Mouse (Mus musculus) megakaryocyte, embryonic 14.5 days (primary cell): ENCODE results near the gene Ckmt1. TPM values are rescaled to one million over a fixed set of nuclear protein-coding genes. Genes with fewer than 3 reads are reported as not detected.
"Not testable (repeated sequence)": the region's sequence is repeated elsewhere in the genome, so short reads cannot be mapped to it uniquely, and the experiment has no call there.

Experiments
- H3K27me3 ChIP-seq: replicated peaks from 2 replicates; pipeline ENCODE3; 2012; ENCODE audit warnings: inconsistent platforms
- H3K36me3 ChIP-seq: replicated peaks from 2 replicates; pipeline ENCODE3; 2012; ENCODE audit warnings: low read length, inconsistent platforms, mixed read lengths
- H3K4me1 ChIP-seq: 2 replicates; pipeline ENCODE4 v1.6.1; 2012; ENCODE audit warnings: inconsistent platforms
- H3K4me3 ChIP-seq: replicated peaks from 2 replicates; pipeline ENCODE3; 2012; ENCODE audit warnings: moderate library complexity, mild to moderate bottlenecking, inconsistent platforms
- H3K9me3 ChIP-seq: 2 replicates; pipeline ENCODE4 v1.6.1; 2012; ENCODE audit warnings: inconsistent platforms
- FLI1 ChIP-seq: IDR thresholded peaks from 2 replicates; pipeline ENCODE4 v1.6.1; 2012; ENCODE audit warnings: low read length, inconsistent platforms, mixed read lengths
- GATA1 ChIP-seq: IDR thresholded peaks from 3 replicates; pipeline ENCODE4 v1.6.1; 2012; ENCODE audit warnings: mixed read lengths, low read length, inconsistent platforms, borderline replicate concordance
- polyA plus RNA-seq: library from polyadenylated mRNA; stranded (reverse); fragments of >175 nt; gene quantifications from 2 replicates; pipeline ENCODE4 v1.2.3, GENCODE M21; 2012; ENCODE audit warnings: low replicate concordance; ENCODE audit not compliant: insufficient read depth

Gene Ckmt1
- polyA plus RNA-seq, 1 experiment = not detected

DNA sequence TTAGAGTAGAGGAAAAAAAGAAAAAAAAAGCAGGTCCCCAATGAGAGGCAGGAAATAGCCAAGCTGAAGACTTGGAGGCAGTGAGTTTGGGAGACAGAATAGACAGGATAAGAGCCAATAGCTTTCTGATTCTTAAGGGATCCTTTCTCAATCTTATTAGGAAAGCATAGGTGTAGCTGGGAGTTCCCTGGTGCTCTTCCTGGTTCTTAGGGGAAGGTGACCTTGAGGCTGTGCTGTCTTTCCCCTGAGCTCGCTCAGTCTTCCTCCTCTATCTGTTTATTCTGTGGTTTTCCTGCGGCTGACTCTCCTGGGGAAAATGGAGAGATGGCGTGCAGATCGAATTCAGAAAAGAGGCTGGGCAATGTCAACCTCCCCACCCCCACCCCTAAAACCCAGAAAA is 447 bp downstream of the Ckmt1 start:
- Histone ChIP-seq H3K27me3 (peaks cover 61% of the 10 kb centered on the region), H3K36me3 (no peaks in the 10 kb centered on the region), H3K4me1 (peaks cover 55% of the 10 kb centered on the region), H3K9me3 (no peaks in the 10 kb centered on the region), H3K4me3 (peak overlapping the region; percentile 44)
- TF ChIP-seq GATA1 (no peak), FLI1 (no peak)

DNA sequence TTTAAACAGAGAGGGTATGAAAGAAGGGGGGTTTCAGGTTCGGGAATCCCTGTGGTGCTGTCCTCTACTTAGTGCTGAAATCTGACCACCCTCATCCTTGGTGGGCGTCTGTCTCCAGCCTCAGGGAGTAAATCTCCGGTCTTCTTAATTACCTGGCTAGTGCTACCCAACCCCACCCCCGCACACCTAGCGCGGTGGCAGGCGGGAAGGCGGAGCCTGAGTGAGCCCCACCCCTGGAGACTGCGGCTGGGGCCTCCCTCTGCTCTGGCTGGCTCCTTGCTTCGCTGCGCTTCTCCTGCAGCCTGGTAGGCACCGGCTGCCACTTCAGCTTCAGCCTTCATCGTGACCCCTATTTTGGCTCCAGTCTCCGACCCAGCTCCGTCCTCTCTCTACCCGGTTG is 867 bp downstream of the Ckmt1 start:
- H3K4me3 ChIP-seq = peak overlapping the region; percentile 80
- H3K4me1 ChIP-seq = peaks cover 50% of the 10 kb centered on the region
- H3K9me3 ChIP-seq = no peaks in the 10 kb centered on the region
- TF ChIP-seq FLI1 (no peak), GATA1 (no peak)
- peaks cover 63% of the 10 kb centered on the region for H3K27me3 ChIP-seq
- no peaks in the 10 kb centered on the region for H3K36me3 ChIP-seq

DNA sequence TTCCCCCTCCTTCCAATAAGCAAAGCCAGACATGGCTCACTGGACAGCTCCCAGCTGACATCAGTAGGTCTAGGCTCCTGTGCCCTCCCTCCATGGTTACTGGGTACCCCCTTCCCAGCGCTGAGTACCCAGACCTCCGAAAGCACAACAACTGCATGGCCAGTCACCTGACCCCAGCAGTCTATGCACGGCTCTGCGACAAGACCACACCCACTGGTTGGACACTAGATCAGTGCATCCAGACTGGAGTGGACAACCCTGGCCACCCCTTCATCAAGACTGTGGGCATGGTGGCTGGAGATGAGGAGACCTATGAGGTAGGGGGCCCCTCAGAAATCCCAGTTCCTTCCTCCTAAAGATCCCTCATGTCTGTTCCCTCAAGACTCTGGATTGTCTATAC is 1.9 kb downstream of the Ckmt1 start:
- Histone ChIP-seq H3K4me1 (peaks cover 44% of the 10 kb centered on the region), H3K9me3 (no peaks in the 10 kb centered on the region), H3K36me3 (no peaks in the 10 kb centered on the region), H3K4me3 (no peak overlapping the region), H3K27me3 (peaks cover 73% of the 10 kb centered on the region)
- no peak for TF ChIP-seq FLI1
- TF ChIP-seq GATA1 = no peak

DNA sequence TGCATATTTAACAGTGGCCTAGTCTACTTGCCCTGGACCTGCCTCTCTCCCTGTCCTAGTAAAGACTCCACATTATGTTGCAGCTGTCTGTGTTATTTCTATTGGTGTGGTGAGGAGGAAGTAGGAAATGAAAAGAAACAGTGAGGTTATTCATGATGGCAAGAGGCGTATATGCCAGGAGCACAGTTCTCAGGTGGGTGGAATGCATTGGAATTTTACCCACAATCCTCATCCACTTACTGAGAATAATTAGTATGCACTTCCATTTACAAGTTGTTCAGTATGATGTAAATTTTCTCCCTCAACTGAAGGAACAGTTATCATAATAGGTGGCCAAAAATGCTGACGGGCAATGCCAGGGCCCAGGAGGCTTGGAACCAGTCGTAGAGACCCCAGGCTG is 6.1 kb downstream of the Ckmt1 start:
- Histone ChIP-seq H3K27me3 (peaks cover 74% of the 10 kb centered on the region), H3K36me3 (no peaks in the 10 kb centered on the region), H3K4me3 (no peak overlapping the region), H3K9me3 (no peaks in the 10 kb centered on the region), H3K4me1 (peaks cover 25% of the 10 kb centered on the region)
- TF ChIP-seq FLI1 = no peak
- no peak for TF ChIP-seq GATA1

DNA sequence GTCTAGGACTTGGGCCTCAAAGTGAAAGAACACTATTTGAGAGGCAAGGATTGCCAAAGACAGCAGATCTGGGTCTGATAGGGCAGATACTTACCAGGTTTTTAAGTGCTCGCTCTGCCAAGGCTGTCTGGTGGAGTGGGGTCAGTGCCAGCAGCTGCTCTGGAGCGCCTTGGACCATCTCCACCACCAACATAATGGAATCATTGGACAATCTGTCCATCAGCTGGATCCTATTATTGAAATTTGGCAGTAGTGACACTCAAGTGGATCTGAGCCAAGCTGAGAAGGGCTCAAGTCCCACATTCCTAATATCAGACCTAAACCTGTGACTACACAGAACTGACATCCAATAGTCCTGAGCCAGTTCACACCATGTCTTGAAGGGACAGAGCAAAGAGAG is 11.3 kb downstream of the Ckmt1 start:
- Histone ChIP-seq H3K9me3 (peaks cover 3% of the 10 kb centered on the region; the same call in 1 of the 2 replicates), H3K4me3 (no peak overlapping the region), H3K4me1 (peaks cover 40% of the 10 kb centered on the region), H3K36me3 (no peaks in the 10 kb centered on the region), H3K27me3 (peaks cover 50% of the 10 kb centered on the region)
- TF ChIP-seq FLI1 = no peak
- no peak for TF ChIP-seq GATA1

DNA sequence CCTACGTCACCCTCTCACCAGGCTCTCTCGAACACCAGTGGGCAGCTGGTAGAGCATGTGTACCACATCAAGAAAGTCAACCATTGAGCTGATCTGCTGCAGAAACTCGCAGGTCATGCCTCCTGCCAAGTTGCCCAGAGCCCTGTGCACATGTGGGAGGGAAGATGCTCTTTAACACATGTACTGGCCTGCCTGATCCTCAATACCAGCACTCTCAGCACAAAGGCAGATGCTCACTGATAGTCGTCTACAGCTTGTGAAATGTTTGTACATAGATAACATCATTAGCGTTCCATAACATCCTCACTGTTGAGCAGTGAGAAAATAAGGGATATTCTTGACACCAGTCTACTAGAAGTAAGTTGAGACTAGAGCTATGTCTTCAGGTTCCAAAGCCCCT is 13.4 kb downstream of the Ckmt1 start:
- Histone ChIP-seq H3K36me3 (no peaks in the 10 kb centered on the region), H3K4me1 (peaks cover 34% of the 10 kb centered on the region), H3K4me3 (no peak overlapping the region), H3K27me3 (peaks cover 55% of the 10 kb centered on the region), H3K9me3 (peaks cover 3% of the 10 kb centered on the region; the same call in 1 of the 2 replicates)
- no peak for TF ChIP-seq GATA1
- TF ChIP-seq FLI1 = no peak

DNA sequence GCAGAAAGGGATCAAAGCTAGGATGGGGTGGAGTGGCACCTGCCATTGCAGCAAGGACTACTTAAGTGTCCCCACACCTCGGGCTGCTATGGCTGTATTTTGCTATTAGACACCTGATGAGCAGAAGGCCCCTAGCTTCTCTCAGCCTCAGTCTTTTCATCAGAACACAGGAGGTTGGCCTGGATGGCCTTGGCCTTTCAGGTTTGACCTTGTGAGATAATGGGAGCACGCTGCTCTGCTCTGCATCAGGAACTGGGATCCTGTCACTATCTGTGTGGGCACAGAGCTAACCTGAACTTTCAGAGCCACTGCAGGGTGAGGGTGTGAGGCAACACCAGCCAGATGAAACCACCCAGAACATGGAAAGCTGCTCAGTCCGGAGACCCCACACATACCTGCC is 14.8 kb downstream of the Ckmt1 start:
- Histone ChIP-seq H3K4me3 (peak overlapping the region; percentile 11), H3K36me3 (no peaks in the 10 kb centered on the region), H3K27me3 (peaks cover 62% of the 10 kb centered on the region), H3K9me3 (peaks cover 3% of the 10 kb centered on the region; the same call in 1 of the 2 replicates), H3K4me1 (peaks cover 34% of the 10 kb centered on the region)
- TF ChIP-seq GATA1 (no peak), FLI1 (no peak)

DNA sequence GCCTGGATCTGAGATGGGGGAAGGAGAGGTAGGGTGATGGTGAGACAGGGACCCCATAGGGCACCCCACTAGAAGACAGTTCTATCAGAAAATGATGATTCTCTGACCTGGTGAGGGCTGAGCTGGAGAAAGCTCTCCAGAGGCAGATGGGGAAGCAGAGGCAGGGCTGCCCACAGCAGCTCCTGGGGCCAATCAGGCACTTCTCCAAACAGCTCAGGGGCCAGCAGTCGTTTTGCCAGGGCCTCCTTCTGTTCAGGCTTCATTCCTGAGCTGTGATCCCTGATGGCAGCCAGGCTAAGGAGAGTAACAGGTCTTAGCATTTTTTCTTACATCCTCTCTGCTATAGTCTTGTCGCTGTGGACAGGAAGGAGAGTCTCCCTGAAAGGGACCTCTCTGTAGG is 17.3 kb downstream of the Ckmt1 start:
- Histone ChIP-seq H3K36me3 (no peaks in the 10 kb centered on the region), H3K4me1 (peaks cover 19% of the 10 kb centered on the region)
- TF ChIP-seq GATA1 = no peak
- no peak for TF ChIP-seq FLI1

DNA sequence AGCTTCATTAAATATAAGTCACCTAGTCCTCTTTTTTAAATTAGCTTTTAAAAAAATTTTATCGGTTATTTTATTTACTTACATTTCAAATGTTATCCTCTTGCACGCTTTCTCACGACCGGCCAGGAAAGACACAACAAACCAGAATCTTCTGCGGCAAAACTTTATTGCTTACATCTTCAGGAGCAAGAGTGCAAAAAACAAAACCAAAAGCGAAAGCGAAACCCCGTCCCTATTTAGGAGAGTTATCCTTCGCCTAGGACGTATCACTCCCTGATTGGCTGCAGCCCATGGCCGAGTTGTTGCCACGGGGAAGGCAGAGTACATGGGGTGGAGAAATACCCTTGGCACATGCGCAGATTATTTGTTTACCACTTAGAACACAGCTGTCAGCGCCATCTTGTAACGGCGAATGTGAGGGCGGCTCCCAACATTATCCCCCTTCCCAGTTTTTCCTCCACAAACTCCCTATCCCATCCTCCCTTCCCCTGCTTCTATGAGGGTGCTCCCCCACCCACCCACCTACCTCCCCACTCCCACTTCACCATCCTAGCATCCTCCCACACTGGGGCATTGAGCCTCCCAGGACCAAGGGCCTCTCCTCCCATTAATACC is 29.6 kb downstream of the Ckmt1 start, which contains the start of gene Strc:
Gene Strc, minus strand, starts transcription at position 208 of the 615 bp plus-strand sequence.
- H3K9me3 ChIP-seq, H3K4me3 ChIP-seq, H3K36me3 ChIP-seq, H3K4me1 ChIP-seq: not testable (repeated sequence)
- H3K27me3 ChIP-seq = peaks cover 14% of the 10 kb centered on the region

More for the DNA sequence above, 17.3 kb downstream of the Ckmt1 start:
- Histone ChIP-seq H3K9me3 (no peaks in the 10 kb centered on the region), H3K27me3 (peaks cover 74% of the 10 kb centered on the region), H3K4me3 (no peak overlapping the region)

DNA sequence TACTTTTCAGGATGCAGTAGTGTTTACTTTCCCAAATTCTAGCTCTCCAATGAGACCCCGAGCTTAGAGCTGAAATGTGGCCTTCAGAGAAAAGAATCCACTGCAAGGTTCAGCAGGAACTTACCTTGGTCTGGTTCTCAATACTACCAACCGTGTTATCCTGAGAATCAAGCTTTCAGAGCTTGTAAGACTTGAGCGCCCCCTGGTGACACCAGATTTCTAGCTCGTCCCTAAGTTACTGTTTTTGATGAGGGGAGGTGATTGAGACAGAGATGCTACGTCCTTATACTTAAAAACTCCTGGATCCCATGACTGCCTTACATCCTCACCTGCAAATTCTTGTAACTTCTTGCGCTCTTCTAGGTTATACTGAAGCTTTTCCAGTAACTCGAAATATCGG is 39.1 kb downstream of the Ckmt1 start:
- H3K27me3 ChIP-seq = no peaks in the 10 kb centered on the region
- TF ChIP-seq FLI1 (no peak), GATA1 (no peak)
- peaks cover 7% of the 10 kb centered on the region; the same call in 1 of the 2 replicates for H3K4me1 ChIP-seq
- H3K36me3 ChIP-seq = no peaks in the 10 kb centered on the region
- H3K4me3 ChIP-seq = no peak overlapping the region
- H3K9me3 ChIP-seq = no peaks in the 10 kb centered on the region
